Comparison of ENCODE assay signal across 12 mouse cellular contexts in the genomic region with DNA sequence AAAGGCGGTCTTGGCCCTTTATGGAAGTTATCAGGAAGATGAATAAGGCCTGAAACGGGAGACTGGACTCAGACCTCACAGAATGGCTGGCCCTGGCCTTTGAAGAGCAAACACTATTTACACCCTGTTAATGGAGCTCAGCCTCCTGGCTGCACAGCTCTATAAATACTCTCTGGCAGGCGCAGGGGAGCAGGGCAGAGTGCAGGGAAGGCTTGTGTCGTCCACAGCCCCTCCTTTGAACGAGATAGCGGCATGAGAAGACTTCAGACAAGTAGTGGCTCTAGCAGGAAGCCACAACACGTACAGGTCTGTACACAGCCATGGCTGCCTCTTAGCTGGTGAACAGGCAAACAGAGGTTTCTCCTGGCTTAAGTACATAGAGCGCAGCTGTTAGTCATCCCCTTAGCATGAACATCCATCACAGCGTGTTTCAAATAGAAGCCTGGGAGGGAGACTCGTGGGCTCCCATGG.
DNase-seq lines count a peak whose midpoint lies in the region; ATAC-seq and TF ChIP-seq lines count a peak whose summit lies in the region.
"Had no signal": no experiment of that assay in that cellular context is flagged by ENCODE, and none has a peak within 500 bp of the region (broad histone marks: within the 10 kb centered on the region; RNA-seq: fewer than 3 reads in every experiment).

No protein-coding gene starts in this region.

- H3K4me2 ChIP-seq in kidney, embryonic 15.5 days = no peak overlapping the region
- no peak overlapping the region for H3K4me2 ChIP-seq in heart, postnatal 0 days (ENCODE audit: low read depth, low read length)

- 14% methylated on average over 10 of the region's 10 CpGs for WGBS in kidney, embryonic 15.5 days
- 24% methylated on average over 10 of the region's 10 CpGs for WGBS in heart, postnatal 0 days

- ATAC-seq in kidney, embryonic 15.5 days (replicated peaks; ENCODE audit: low FRiP score) = no peak
- peak; percentile 57 for ATAC-seq in heart, postnatal 0 days (ENCODE audit: insufficient read depth, low read depth)
- ATAC-seq: forebrain, postnatal 0 days had no signal

- H3K4me3 ChIP-seq in kidney, embryonic 15.5 days (replicated peaks) = no peak overlapping the region
- H3K4me3 ChIP-seq in heart, postnatal 0 days (ENCODE audit: low read depth, low read length) = no peak overlapping the region

- peaks cover 35% of the 10 kb centered on the region for H3K27me3 ChIP-seq in kidney, embryonic 15.5 days
- no peaks in the 10 kb centered on the region for H3K27me3 ChIP-seq in heart, postnatal 0 days (ENCODE audit: control insufficient read depth, insufficient read depth, low read length)

- 0 out of 2 replicates have a peak overlapping the region, but pooled peaks have one; percentile 32 for H3K27ac ChIP-seq in kidney, embryonic 15.5 days
- H3K27ac ChIP-seq in heart, postnatal 0 days (ENCODE audit: low read depth) = no peak overlapping the region

- no peak for TF ChIP-seq EP300 in heart, postnatal 0 days (IDR thresholded peaks at IDR 0.05; ENCODE audit: low read depth)

- TF ChIP-seq CTCF in heart, postnatal 0 days (IDR thresholded peaks at IDR 0.05; ENCODE audit: low read depth) = peak; percentile 1; the same call in 1 of the 2 replicates

- H3K36me3 ChIP-seq in kidney, embryonic 15.5 days = no peaks in the 10 kb centered on the region
- no peaks in the 10 kb centered on the region for H3K36me3 ChIP-seq in heart, postnatal 0 days (replicated peaks; ENCODE audit: control insufficient read depth, insufficient read depth, low read length)
- H3K36me3 ChIP-seq: G1E had no signal

- no peak overlapping the region for H3K9ac ChIP-seq in kidney, embryonic 15.5 days
- no peak overlapping the region for H3K9ac ChIP-seq in heart, postnatal 0 days (replicated peaks; ENCODE audit: low read depth, low read length)
- H3K9ac ChIP-seq: forebrain, postnatal 0 days had no signal

- DNase-seq in kidney, postnatal 14 days = no peak
- DNase-seq in embryo, embryonic 10.5 days (ENCODE audit: low spot score) = peak; percentile 39
- peak; percentile 39 for DNase-seq in heart, postnatal 0 days (ENCODE audit: low spot score)
- DNase-seq in neural tube, embryonic 10.5 days (ENCODE audit: extremely low spot score, low spot score) = peak; percentile 35
- no peak for DNase-seq in ovary, adult 18-20 months (ENCODE audit: low spot score)
- no peak for DNase-seq in left cerebral cortex, adult 11 months (ENCODE audit: low spot score)
- no peak for DNase-seq in cerebellum, adult 9-11 months
- DNase-seq: cerebellum, adult 2 months; forebrain, postnatal 0 days; spleen, adult 18-20 months had no signal

- peaks cover 19% of the 10 kb centered on the region for H3K4me1 ChIP-seq in kidney, embryonic 15.5 days
- peaks cover 5% of the 10 kb centered on the region; the same call in 1 of the 2 replicates for H3K4me1 ChIP-seq in heart, postnatal 0 days (ENCODE audit: control insufficient read depth, insufficient read depth)

- no peaks in the 10 kb centered on the region for H3K9me3 ChIP-seq in kidney, embryonic 15.5 days (replicated peaks)
- H3K9me3 ChIP-seq in heart, postnatal 0 days (replicated peaks; ENCODE audit: control insufficient read depth, low read length) = no peaks in the 10 kb centered on the region
- H3K9me3 ChIP-seq: G1E had no signal

Comparison
In these comparisons a context has a peak if more than half of its experiments do, and no peak if none do; other contexts are left out.
1. DNase-seq: peak in embryo, embryonic 10.5 days (single experiment), heart, postnatal 0 days (single experiment) and neural tube, embryonic 10.5 days (single experiment); none in kidney, postnatal 14 days (single experiment), ovary, adult 18-20 months (single experiment), left cerebral cortex, adult 11 months (single experiment) and cerebellum, adult 9-11 months (single experiment).